Mouse (Mus musculus): Measurements from ENCODE around the gene Med20.
"Not testable (repeated sequence)": the region's sequence is repeated elsewhere in the genome, so short reads cannot be mapped to it uniquely, and the experiment has no call there.

Gene Med20

DNA sequence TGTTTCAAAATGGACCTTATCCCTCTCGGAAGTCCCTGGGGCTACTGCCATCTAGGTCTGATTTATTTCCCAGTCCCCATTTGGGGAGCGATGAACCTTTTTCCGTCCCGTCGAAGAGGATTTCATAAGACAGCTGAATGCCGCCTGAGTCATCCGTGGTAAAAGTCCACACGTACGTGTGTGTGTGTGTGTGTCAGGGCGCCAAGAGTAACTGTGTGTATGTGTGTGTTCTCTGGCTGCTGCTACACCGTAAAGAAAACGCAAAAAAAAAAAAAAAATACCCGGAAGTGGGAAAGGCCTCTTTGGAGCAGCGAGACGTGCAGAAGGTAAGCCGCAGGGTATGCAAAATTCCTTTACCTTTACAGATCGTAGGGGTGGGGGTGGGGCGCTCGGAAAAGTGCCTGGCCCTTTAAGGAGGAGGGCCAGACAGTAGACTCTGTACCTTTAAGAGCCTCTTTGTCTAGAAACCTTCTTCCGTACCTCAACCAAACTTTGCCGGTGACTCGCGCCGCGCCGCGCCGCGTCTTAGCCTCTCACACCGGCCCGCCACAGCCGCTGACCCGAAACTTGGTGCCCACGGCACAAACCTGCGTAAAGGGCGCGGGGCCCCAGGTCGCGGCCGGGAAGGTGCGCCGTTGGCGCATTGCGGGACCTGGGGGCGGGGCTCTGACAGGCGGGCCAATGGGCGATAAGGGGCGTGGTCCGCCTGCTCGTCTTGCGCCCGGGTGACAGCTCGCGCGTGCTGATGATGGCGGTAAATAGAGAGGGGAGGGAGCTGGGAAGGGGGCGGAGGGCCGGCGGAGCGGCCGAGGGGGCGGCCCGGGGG lies 17.7 kb downstream of the Med20 start:
- DNase-seq (ENCODE audit: low spot score) = peak; percentile 93

- no peak for DNase-seq (ENCODE audit: low spot score)
Observed at GRCm38 (mm10) chr17:47629717-47630677, 18.6 kb downstream of the Med20 start.

- DNase-seq (ENCODE audit: low spot score) = no peak
Observed at GRCm38 (mm10) chr17:47630678-47631065, 19.3 kb downstream of the Med20 start, which contains the start of gene Usp49. Usp49 (plus strand) TSS chr17:47630690.

DNA sequence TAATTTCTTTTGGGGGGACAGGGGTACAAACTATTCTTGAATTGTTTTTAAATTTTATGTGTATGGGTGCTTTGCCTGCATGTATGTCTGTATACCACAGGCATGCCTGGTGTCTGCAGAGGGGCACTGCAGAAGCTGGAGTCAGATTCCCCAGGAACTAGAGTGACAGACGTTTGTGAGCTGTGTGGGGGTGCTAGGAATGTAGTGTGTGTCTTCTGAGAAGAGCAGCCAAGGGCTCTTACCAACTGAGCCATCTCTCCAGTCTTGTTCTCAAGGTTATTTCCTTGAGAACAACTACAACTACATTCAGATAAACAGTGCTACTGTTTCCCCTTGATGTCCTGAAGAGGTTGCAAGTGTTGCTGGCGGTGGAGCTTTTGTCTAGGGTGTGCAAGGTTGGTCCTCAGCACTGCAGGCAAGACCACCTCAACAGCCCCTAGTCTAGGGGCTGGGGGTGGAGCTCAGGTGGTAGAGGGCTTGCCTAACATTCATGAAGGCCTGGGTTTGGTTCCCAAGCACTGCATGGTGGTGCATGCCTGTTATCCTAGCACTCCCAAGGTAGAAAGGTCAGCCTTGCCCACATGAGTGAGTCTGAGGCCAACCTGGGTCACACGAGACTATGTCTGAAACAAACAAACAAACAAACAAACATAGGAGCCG lies 20.9 kb downstream of the Med20 start:
- DNase-seq (ENCODE audit: low spot score) = no peak

GRCm38 (mm10) chr17:47633999-47634770 lies 22.8 kb downstream of the Med20 start:
- no peak for DNase-seq (ENCODE audit: low spot score)

GRCm38 (mm10) chr17:47642992-47643391 lies 31.6 kb downstream of the Med20 start:
- DNase-seq (ENCODE audit: low spot score) = no peak

DNA sequence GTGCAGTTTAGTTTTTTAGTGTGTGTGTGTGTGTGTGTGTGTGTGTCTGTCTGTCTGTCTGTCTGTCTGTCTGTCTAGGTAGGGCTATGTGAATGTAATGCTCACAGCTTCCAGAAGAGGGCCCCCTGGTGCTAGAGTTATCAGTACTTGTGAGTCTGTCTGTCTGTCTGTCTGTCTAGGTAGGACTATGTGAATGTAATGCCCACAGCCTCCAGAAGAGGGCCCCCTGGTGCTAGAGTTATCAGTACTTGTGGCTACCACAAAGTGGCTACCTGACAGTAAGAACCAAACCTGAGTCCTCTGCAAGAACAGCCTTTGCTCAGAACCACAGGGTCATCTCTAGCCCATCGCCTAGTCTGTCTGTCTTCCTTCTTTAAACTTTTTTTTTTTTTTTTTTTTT lies 35.3 kb downstream of the Med20 start:
- DNase-seq (ENCODE audit: low spot score) = peak; percentile 46

GRCm38 (mm10) chr17:47648966-47649365 lies 37.6 kb downstream of the Med20 start:
- no peak for DNase-seq (ENCODE audit: low spot score)

DNA sequence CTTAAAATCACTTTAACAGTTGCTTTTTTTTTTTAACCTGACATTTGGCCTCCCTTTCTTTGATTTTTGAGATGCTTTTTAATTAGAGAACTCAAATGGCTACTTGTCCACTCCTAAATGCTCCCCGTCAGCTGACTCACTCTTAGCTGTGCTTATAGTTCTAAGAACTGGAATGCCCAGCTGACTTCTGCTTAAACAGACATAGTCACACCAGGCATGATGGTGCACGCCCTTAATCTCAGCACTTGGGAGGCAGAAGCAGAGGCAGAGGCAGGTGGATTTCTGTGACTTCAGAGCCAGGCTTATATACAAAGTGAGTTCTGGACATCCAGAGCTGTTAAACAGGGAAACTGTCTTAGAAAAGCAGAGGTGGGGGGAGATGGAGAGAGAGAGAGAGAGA lies 40.6 kb downstream of the Med20 start:
- no peak for DNase-seq (ENCODE audit: low spot score)

- DNase-seq (ENCODE audit: low spot score) = not testable (repeated sequence)
Observed at GRCm38 (mm10) chr17:47654346-47654745, 43.0 kb downstream of the Med20 start.

- no peak for DNase-seq (ENCODE audit: low spot score)
Observed at GRCm38 (mm10) chr17:47655697-47656096, 44.3 kb downstream of the Med20 start.

DNA sequence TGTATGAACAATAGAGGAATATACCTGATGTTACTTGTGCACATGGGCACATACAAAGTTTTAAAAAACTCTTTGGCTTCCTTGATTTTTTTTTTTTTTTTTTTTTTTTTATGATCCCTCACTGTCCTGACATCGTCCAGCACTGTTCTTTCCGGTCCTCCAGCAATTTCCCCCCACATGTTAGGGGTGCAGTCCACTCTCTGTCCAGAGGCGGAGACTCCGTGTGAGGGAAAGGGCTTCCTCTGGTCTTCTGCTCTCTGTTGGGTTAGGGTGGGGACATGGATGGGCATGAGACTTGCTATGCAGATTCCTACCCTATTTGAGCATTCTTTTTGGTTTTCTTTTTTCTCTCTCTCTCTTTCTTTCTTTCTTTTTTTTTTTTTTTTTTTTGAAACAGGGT lies 46.5 kb downstream of the Med20 start:
- DNase-seq (ENCODE audit: low spot score) = no peak

DNA sequence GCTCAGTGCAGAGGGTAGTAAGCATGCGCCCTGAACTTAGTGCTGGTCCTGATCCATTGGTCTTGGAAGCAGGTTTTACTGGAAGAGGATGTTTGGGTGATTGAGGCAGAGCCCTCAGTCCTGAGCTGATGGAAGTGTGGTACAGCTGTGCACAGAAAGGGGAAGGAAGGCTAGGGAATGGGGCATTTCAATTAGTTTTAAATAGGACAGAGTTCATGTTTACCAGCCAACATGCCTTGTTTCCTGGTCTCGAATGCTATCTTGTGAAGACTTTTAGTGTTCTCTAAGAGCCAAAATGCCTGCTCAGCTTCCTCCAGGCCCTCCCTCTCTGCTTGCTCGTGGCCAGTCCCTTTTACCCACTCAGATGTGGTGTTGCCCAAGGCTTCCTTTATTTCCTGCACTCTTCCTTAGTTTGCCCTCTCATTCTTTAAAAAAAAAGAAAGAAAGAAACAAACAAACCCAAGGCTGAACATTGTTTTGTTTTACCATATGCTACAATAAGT lies 47.4 kb downstream of the Med20 start:
- no peak for DNase-seq (ENCODE audit: low spot score)

DNA sequence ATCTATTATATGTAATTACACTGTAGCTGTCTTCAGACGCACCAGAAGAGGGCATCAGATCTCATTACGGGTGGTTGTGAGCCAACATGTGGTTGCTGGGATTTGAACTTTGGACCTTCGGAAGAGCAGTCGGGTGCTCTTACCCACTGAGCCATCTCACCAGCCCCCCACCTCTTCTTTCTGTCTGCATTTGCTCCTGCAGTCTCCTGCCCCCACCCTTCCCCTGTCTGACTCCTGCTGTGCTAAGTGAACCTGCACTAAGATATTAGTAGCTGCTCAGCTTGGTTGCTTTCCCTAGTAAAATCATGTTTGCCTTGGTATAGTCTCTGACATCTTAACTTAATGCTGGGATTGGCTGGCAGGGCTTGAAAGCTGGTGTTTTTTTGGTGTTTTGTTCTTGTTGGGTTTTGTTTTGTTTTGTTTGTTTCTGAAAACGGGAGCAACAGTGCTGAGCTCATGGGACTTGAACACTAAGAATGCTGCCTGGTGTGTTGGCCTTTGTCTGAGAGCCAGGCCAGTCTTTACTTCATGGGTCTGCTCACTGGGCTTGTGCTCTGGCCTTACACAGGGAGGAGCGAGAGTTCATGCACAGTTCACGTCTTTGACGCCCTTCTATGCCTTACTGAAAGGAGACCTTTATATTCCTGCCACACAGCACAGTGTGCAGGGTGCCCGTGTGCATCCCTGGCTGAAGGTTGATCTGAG lies 51.8 kb downstream of the Med20 start:
- no peak for DNase-seq (ENCODE audit: low spot score)

DNA sequence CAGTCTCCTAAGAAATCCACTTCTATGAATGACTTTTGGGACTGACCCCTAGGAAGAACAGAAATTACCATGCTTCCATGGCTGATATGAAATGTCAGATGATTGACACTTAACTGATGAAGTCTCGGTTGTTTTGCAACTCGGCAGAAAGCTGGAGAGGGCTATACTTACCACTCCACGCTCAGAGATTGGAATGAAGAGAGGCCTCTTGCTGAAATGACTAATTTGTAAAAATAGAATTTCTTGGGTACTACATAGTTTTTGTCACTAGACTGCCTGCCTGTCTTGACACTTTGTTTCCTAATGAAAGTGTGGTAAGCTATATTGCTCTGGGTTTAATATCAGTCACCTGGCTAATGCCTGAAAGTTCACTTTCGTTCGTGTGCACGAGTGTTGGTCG lies 53.1 kb downstream of the Med20 start:
- DNase-seq (ENCODE audit: low spot score) = no peak

DNA sequence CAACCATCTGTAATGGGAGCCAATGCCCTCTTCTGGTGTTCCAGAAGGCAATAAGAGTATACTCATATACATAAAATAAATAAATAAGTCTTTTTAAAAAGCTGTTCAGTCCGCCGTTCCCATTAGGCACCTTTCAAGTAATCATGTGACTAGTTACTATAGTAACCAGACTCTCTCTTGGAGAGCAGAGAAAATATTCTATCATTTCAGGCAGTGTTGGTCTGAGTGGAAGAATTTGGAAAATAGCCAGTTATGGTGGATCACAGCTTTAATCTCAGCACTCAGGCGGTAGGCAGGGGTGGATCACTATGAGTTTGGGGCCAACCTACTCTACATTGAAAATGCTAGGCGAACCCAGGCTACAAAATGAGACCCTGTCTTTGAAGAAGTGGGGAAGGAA lies 57.8 kb downstream of the Med20 start:
- no peak for DNase-seq (ENCODE audit: low spot score)

- DNase-seq (ENCODE audit: low spot score) = no peak
Observed at GRCm38 (mm10) chr17:47671988-47672310, 60.6 kb downstream of the Med20 start.

DNA sequence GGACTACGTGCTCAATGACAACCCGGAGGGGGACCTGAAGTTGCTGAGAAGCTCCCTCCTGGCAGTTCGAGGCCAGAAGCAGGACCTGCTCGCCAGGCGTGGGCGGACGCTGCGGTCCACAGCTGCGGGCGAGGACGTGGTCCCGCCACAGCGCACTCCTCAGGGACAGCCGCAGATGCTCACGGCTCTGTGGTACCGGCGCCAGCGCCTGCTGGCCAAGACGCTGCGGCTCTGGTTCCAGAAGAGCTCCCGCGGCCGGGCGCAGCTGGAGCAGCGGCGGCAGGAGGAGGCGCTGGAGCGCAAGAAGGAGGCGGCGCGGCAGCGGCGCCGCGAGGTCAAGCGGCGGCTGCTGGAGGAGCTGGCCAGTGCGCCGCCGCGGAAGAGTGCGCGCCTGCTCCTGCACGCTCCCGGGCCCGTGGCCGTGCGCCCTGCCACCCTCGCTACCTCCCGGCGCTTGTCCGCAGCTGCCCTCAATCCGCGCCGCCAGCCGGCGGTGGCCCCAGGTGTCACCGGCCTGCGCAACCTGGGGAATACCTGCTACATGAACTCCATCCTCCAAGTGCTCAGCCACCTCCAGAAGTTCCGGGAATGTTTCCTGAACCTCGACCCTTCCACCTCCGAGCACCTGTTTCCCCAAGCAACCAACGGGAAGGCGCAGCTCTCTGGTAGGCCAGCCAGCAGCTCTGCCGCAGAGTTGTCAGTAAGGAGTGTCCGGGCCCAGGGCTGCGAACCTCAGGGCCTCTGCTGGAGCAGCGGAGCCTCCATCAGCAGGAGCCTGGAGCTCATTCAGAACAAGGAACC lies 61.1 kb downstream of the Med20 start:
- peak; percentile 79 for DNase-seq (ENCODE audit: low spot score)

Measured in ovary, postnatal 36 days (tissue).